Mouse (Mus musculus) liver, embryonic 14.5 days (tissue): Measurements from ENCODE around the gene Krt15. TPM values are rescaled to one million over a fixed set of nuclear protein-coding genes. Genes with fewer than 3 reads are reported as not detected.
A peak's percentile ranks its signal among the peaks of the same experiment; 100 is the strongest.

Experiments used
- ATAC-seq: fragments of 200-750 bp; cut with Nextera tagmentation; 2 replicates; pipeline ENCODE4 v1.8.0; 2017; ENCODE audit warnings: moderate number of reproducible peaks, mild to moderate bottlenecking, moderate library complexity; ENCODE audit not compliant: insufficient read depth
- DNase-seq, 3 experiments: peaks; one replicate each; pipeline ENCODE4 v3.0.0-alpha.2; 2012 to 2013; ENCODE audit warnings: low read depth in 3 of 3, low spot score in 3 of 3
- H3K27ac ChIP-seq: fragments of 300-500 bp; sonication (generic); 2 replicates; pipeline ENCODE4 v1.5.1; 2014; ENCODE audit warnings: moderate library complexity, mild to moderate bottlenecking, control low read depth, inconsistent platforms
- H3K27me3 ChIP-seq: fragments of 300-500 bp; sonication (generic); 2 replicates; pipeline ENCODE4 v1.6.1; 2014; ENCODE audit warnings: mild to moderate bottlenecking, low read length, moderate library complexity; ENCODE audit not compliant: control insufficient read depth, insufficient read depth
- H3K36me3 ChIP-seq: fragments of 300-500 bp; sonication (generic); replicated peaks from 2 replicates; pipeline ENCODE4 v1.6.1; 2014; ENCODE audit warnings: low read depth; ENCODE audit not compliant: control insufficient read depth, insufficient read depth
- H3K4me1 ChIP-seq, 2 experiments: fragments of 200-500 bp in 1 of 2; fragments of 300-500 bp in 1 of 2; sonication (generic) in 1 of 2; replicated peaks; 2 replicates each; pipeline ENCODE4 v1.6.1; 2012 to 2014; ENCODE audit warnings: antibody characterized with exemption in 1 of 2, inconsistent platforms in 1 of 2, low read length in 1 of 2; ENCODE audit not compliant: control insufficient read depth in 2 of 2, insufficient read depth in 2 of 2
- H3K4me2 ChIP-seq: fragments of 300-500 bp; sonication (generic); 2 replicates; pipeline ENCODE4 v1.6.1; 2014; ENCODE audit warnings: low read depth, mild to moderate bottlenecking, control low read depth, moderate library complexity
- H3K4me3 ChIP-seq, 2 experiments: fragments of 200-500 bp in 1 of 2; fragments of 300-500 bp in 1 of 2; sonication (generic) in 1 of 2; 2 replicates each; pipeline ENCODE4 v1.5.1; 2012 to 2014; ENCODE audit warnings: low read depth in 2 of 2, low read length in 2 of 2, mild to moderate bottlenecking in 2 of 2, control low read depth in 1 of 2, inconsistent platforms in 1 of 2, moderate library complexity in 1 of 2; ENCODE audit not compliant: insufficient read depth in 1 of 2
- H3K9ac ChIP-seq: fragments of 300-500 bp; sonication (generic); replicated peaks from 2 replicates; pipeline ENCODE4 v1.6.1; 2014; ENCODE audit warnings: mild to moderate bottlenecking, control low read depth, moderate library complexity
- H3K9me3 ChIP-seq: fragments of 300-500 bp; sonication (generic); 2 replicates; pipeline ENCODE4 v1.6.1; 2016; ENCODE audit warnings: low read length, mixed read lengths; ENCODE audit not compliant: control insufficient read depth
- CTCF ChIP-seq: IDR thresholded peaks from 2 replicates; pipeline ENCODE4 v1.5.1; 2016; ENCODE audit warnings: antibody characterized with exemption, low read depth, control low read depth
- EP300 ChIP-seq: IDR thresholded peaks from 2 replicates; pipeline ENCODE4 v1.6.1; 2016; ENCODE audit warnings: antibody characterized with exemption, low read depth
- WGBS: fragments of 180-500 bp; shearing (Covaris S2); extraction: QIAGEN DNeasy Blood & Tissue Kit; methylation state at CpG from one replicate; pipeline ENCODE4 v1.1.7; 2014; ENCODE audit not compliant: insufficient replicate concordance; 5-methylcytosine and 5-hydroxymethylcytosine counted together
- polyA plus RNA-seq, 2 experiments: library from polyadenylated mRNA; depleted of rRNA in 1 of 2; stranded (reverse) in 1 of 2; unstranded in 1 of 2; fragments of >200 nt; fragmentation: Nextera tagmentation in 1 of 2; extraction: Ambion mirVana in 1 of 2; gene quantifications; 2 replicates each; pipeline versions ENCODE4 v1.2.1 to v1.2.3; 2012 to 2014

Krt15 gene
- polyA plus RNA-seq, 2 experiments = 0.35 TPM; not detected in 1

- Histone ChIP-seq H3K27me3 (no peaks in the 10 kb centered on the region), H3K27ac (no peak overlapping the region), H3K9me3 (no peaks in the 10 kb centered on the region), H3K4me1 (no peaks in the 10 kb centered on the region; a peak in 1 of 4 replicates), H3K4me2 (no peak overlapping the region), H3K4me3 (no peak overlapping the region), H3K36me3 (no peaks in the 10 kb centered on the region), H3K9ac (no peak overlapping the region)
- TF ChIP-seq EP300 (no peak), CTCF (peak; percentile 90)
- DNase-seq = peak in 2 of 3 experiments; percentile 11 to 35
- WGBS = 25% methylated on average over 14 of the region's 14 CpGs
- ATAC-seq = no peak
Observed at GRCm38 (mm10) chr11:100168765-100169762, 33.3 kb upstream of the Krt15 start.

GRCm38 (mm10) chr11:100168071-100168470 lies 32.3 kb upstream of the Krt15 start:
- 54% methylated on average over 8 of the region's 8 CpGs for WGBS
- TF ChIP-seq CTCF (no peak), EP300 (no peak)
- H3K27ac ChIP-seq = no peak overlapping the region
- no peak overlapping the region for H3K9ac ChIP-seq
- H3K27me3 ChIP-seq = no peaks in the 10 kb centered on the region
- no peaks in the 10 kb centered on the region; a peak in 1 of 4 replicates for H3K4me1 ChIP-seq
- no peaks in the 10 kb centered on the region for H3K9me3 ChIP-seq
- no peak overlapping the region for H3K4me2 ChIP-seq
- no peak overlapping the region for H3K4me3 ChIP-seq
- ATAC-seq = no peak
- H3K36me3 ChIP-seq = no peaks in the 10 kb centered on the region
- no peak for DNase-seq

DNA sequence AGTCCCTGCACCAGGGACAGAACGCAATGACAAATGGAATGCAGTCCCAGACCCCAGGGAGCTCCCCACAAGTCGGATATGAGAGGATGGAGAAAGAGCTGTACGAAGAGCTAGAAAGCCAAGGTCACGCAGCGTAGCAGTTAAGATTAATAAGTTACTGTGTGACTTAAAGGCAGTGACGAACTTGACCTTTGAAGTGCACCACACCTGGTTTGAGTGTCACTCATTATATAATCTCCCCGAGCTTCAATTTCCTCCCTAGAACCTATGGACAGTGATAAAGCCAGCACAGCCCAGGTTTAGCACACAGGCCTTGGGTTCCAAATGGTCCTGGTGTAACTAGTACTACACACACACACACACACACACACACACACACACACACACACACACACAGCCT lies 28.7 kb upstream of the Krt15 start:
- H3K27ac ChIP-seq = no peak overlapping the region

GRCm38 (mm10) chr11:100157908-100158477 lies 22.3 kb upstream of the Krt15 start:
- Histone ChIP-seq H3K4me2 (no peak overlapping the region), H3K9ac (no peak overlapping the region), H3K27ac (no peak overlapping the region), H3K36me3 (no peaks in the 10 kb centered on the region), H3K27me3 (no peaks in the 10 kb centered on the region), H3K4me3 (no peak overlapping the region), H3K9me3 (no peaks in the 10 kb centered on the region), H3K4me1 (no peaks in the 10 kb centered on the region)
- WGBS = 49% methylated on average over 6 of the region's 6 CpGs
- TF ChIP-seq EP300 = no peak
- no peak for TF ChIP-seq CTCF
- DNase-seq (no peak), ATAC-seq (no peak)

More for the DNA sequence above, 28.7 kb upstream of the Krt15 start:
- 35% methylated on average over 7 of the region's 7 CpGs for WGBS
- no peak overlapping the region for H3K4me3 ChIP-seq
- H3K9ac ChIP-seq = no peak overlapping the region
- no peak overlapping the region for H3K4me2 ChIP-seq
- no peaks in the 10 kb centered on the region for H3K9me3 ChIP-seq
- no peaks in the 10 kb centered on the region for H3K36me3 ChIP-seq
- no peak for DNase-seq
- ATAC-seq = no peak
- no peaks in the 10 kb centered on the region; a peak in 1 of 4 replicates for H3K4me1 ChIP-seq
- no peak for TF ChIP-seq CTCF
- TF ChIP-seq EP300 = no peak
- H3K27me3 ChIP-seq = no peaks in the 10 kb centered on the region

DNA sequence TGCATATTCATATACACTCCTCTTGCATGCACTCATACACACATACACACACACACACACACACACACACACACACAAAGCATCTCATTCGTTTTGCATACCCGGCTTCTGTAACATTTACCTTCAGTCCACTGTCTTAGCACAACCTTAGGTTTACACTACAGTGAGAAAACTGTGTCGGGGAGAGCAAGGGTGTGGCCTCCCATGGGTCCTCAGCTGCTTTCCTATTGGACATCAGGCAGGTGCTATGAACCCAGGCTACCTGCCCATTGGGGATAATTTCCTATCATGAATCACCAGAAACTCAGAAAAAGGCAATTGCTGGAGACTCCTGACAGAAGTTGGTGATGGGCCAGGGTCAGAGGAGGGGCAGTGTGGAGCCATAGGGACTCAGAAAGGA lies 21.6 kb upstream of the Krt15 start:
- H3K4me3 ChIP-seq = no peak overlapping the region
- no peak overlapping the region for H3K27ac ChIP-seq
- WGBS = 49% methylated on average over 3 of the region's 3 CpGs
- H3K9ac ChIP-seq = no peak overlapping the region
- ATAC-seq (no peak), DNase-seq (no peak)
- H3K4me2 ChIP-seq = no peak overlapping the region
- TF ChIP-seq EP300 = no peak
- TF ChIP-seq CTCF = no peak
- H3K36me3 ChIP-seq = no peaks in the 10 kb centered on the region
- H3K9me3 ChIP-seq = no peaks in the 10 kb centered on the region
- H3K4me1 ChIP-seq = no peaks in the 10 kb centered on the region
- H3K27me3 ChIP-seq = no peaks in the 10 kb centered on the region
